Mouse (Mus musculus) thymus, adult 2 months (tissue): ENCODE results near the gene Gnl3.

ENCODE experiments used
- CTCF ChIP-seq: fragments of 200-500 bp; IDR thresholded peaks from 2 replicates; pipeline ENCODE4 v1.5.1; 2012; ENCODE audit warnings: mild to moderate bottlenecking, control low read depth, low read length, moderate library complexity, borderline replicate concordance; ENCODE audit not compliant: control insufficient read depth, poor library complexity, insufficient read depth; ENCODE audit errors: extremely low read depth
- POLR2A ChIP-seq: fragments of 200-500 bp; IDR thresholded peaks from 2 replicates; pipeline ENCODE4 v1.6.1; 2012; ENCODE audit warnings: mild to moderate bottlenecking, low read length, control low read depth, moderate library complexity; ENCODE audit not compliant: control insufficient read depth, poor library complexity, insufficient read depth; ENCODE audit errors: extremely low read depth

- TF ChIP-seq CTCF (no peak), POLR2A (peak; percentile 67)
Measured at GRCm38 (mm10) chr14:31001307-31002205, 17.4 kb downstream of the Gnl3 start, which contains the start of the genes Glt8d1 and Spcs1.
